Mouse (Mus musculus): Measurements from ENCODE around the gene Tomm40l. TPM values are rescaled to one million over a fixed set of nuclear protein-coding genes. Genes with fewer than 3 reads are reported as not detected.
A peak's percentile ranks its signal among the peaks of the same experiment; 100 is the strongest.

The Tomm40l gene
- total RNA-seq, 2 experiments from 2014 or later = 21.2 to 30.3 TPM

GRCm38 (mm10) chr1:171230215-171230614 lies 7.9 kb upstream of the Tomm40l start:
- ATAC-seq (replicated peaks; ENCODE audit: poor library complexity, severe bottlenecking) = no peak

GRCm38 (mm10) chr1:171229750-171230149 lies 7.4 kb upstream of the Tomm40l start:
- ATAC-seq (replicated peaks; ENCODE audit: poor library complexity, severe bottlenecking) = no peak

- no peak for ATAC-seq (replicated peaks; ENCODE audit: poor library complexity, severe bottlenecking)
Measured at GRCm38 (mm10) chr1:171227879-171228278, 5.6 kb upstream of the Tomm40l start.

GRCm38 (mm10) chr1:171226780-171227179 lies 4.5 kb upstream of the Tomm40l start:
- ATAC-seq (replicated peaks; ENCODE audit: poor library complexity, severe bottlenecking) = no peak

GRCm38 (mm10) chr1:171224857-171225256 lies 2.5 kb upstream of the Tomm40l start, which contains the start of gene Apoa2:
Apoa2 (plus strand) TSS chr1:171225054.
- no peak for ATAC-seq (replicated peaks; ENCODE audit: poor library complexity, severe bottlenecking)

GRCm38 (mm10) chr1:171223796-171224195 lies 1.5 kb upstream of the Tomm40l start:
- no peak for ATAC-seq (replicated peaks; ENCODE audit: poor library complexity, severe bottlenecking)

GRCm38 (mm10) chr1:171223168-171223567 lies 854 bp upstream of the Tomm40l start:
- no peak for ATAC-seq (replicated peaks; ENCODE audit: poor library complexity, severe bottlenecking)

GRCm38 (mm10) chr1:171221281-171222193 lies 777 bp downstream of the Tomm40l start:
- peak; percentile 15; the same call in 1 of the 2 replicates for ATAC-seq (replicated peaks; ENCODE audit: poor library complexity, severe bottlenecking)

- peak; percentile 37 for ATAC-seq (replicated peaks; ENCODE audit: poor library complexity, severe bottlenecking)
Measured at GRCm38 (mm10) chr1:171220871-171221270, 1.4 kb downstream of the Tomm40l start.

GRCm38 (mm10) chr1:171216241-171216955 lies 5.9 kb downstream of the Tomm40l start:
- ATAC-seq (replicated peaks; ENCODE audit: poor library complexity, severe bottlenecking) = no peak

- no peak for ATAC-seq (replicated peaks; ENCODE audit: poor library complexity, severe bottlenecking)
Measured at GRCm38 (mm10) chr1:171213801-171214496, 8.4 kb downstream of the Tomm40l start, which contains the start of gene Nr1i3. Nr1i3 (plus strand) TSS chr1:171213970.

- ATAC-seq (replicated peaks; ENCODE audit: poor library complexity, severe bottlenecking) = no peak
Measured at GRCm38 (mm10) chr1:171212854-171213253, 9.5 kb downstream of the Tomm40l start.

- peak; percentile 74 for ATAC-seq (replicated peaks; ENCODE audit: poor library complexity, severe bottlenecking)
Measured at GRCm38 (mm10) chr1:171209409-171209808, 12.9 kb downstream of the Tomm40l start.

- no peak for ATAC-seq (replicated peaks; ENCODE audit: poor library complexity, severe bottlenecking)
Measured at GRCm38 (mm10) chr1:171205704-171206493, 16.4 kb downstream of the Tomm40l start.

- ATAC-seq (replicated peaks; ENCODE audit: poor library complexity, severe bottlenecking) = no peak
Measured at GRCm38 (mm10) chr1:171204249-171204644, 18.1 kb downstream of the Tomm40l start.

- no peak for ATAC-seq (replicated peaks; ENCODE audit: poor library complexity, severe bottlenecking)
Measured at GRCm38 (mm10) chr1:171203471-171204248, 18.7 kb downstream of the Tomm40l start.

- no peak for ATAC-seq (replicated peaks; ENCODE audit: poor library complexity, severe bottlenecking)
Measured at GRCm38 (mm10) chr1:171200769-171201168, 21.5 kb downstream of the Tomm40l start.

- ATAC-seq (replicated peaks; ENCODE audit: poor library complexity, severe bottlenecking) = no peak
Measured at GRCm38 (mm10) chr1:171199532-171199931, 22.8 kb downstream of the Tomm40l start.

- ATAC-seq (replicated peaks; ENCODE audit: poor library complexity, severe bottlenecking) = peak; percentile 95
Measured at GRCm38 (mm10) chr1:171195887-171196397, 26.4 kb downstream of the Tomm40l start, which contains the start of gene Pcp4l1. Pcp4l1 (minus strand) TSS chr1:171196268.

All from granulocyte monocyte progenitor cell, adult 5-6 weeks (primary cell).